Mouse (Mus musculus): Measurements from ENCODE around the gene Plcb1.
"Not testable (repeated sequence)": the region's sequence is repeated elsewhere in the genome, so short reads cannot be mapped to it uniquely, and the experiment has no call there.

The Plcb1 gene

DNA sequence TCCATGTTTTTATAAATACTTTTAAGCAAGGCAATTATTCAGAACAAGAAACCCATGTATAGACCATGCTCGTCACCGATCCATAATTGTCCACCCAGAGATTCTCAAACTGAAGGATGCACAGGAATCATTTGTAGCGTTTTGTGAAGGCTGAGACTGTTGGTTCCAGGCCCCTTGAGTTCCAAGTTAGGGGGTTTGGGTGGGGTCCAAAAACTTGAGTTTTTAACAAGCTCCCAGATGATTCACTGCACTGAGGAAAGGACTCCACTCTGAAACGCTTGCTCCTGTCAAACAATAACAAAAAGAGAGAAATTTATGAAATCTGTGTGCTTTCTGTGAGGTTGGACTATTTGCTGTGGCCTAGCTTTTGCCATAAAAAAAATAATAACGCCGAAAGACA is 186.5 kb downstream of the Plcb1 start:
- no peak for DNase-seq (ENCODE audit: low spot score)

DNA sequence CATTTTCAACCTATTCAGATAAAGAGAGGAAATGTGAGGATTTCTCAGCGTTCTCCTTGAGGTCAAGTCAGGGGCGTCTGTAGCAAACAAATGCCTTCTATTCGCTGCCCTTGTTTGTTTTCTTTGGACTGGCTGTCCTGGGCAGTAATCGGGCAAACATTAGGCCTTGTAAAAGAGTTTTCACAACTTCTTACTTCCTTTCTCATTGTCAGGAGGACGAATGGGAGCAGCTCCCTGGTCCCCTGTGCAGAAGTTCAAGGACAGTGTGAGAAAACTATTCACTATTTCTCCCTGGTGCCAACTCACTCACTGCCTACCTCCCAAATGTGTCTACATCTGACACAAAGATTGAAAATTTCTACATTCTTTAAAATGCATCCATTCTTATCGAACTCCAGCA is 188.8 kb downstream of the Plcb1 start:
- DNase-seq (ENCODE audit: low spot score), result no peak

DNA sequence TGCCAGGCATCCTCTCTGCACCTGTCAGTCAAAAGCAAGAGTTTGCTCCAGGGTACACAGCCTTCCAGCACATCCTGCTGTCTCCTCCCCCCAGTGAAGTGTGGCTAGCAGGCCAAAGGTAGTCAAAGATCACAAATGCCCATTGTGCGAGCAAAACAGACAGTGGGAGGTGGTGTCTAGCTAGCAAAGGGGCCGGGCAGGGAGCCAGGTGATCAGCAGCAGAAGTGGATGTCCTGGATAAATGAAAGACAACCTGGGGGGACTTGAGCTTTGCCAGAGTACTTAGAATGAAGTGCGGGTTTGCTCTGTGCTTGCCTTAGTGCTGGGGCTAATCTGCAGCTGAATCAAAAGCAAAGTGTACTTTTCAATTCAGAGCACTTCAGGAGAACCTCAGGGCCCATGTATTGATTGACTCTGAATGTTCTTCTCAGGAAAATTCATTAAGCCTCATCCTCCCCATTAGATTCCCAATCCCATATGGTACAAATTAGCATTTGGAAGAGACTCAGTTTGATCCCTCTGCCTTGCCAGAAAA is 191.0 kb downstream of the Plcb1 start:
- no peak for DNase-seq (ENCODE audit: low spot score)

DNA sequence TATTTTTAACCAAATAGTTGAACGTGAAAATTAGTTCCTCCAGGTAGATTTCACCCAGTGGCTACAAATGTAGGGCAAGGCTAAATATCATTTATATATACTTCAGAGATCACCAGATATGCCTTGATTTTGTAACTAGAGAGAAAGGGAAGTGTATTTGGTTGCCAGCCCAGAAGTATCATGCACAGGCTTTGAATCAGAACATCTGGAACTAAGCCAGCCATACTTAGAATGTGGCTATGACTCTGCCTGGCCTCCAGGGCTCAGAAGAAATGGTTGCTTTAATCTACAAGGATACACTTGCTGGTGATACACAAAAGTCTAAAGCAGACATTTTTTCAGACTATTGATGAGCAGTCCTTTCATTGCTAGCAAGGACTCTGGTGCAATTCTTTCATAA is 191.8 kb downstream of the Plcb1 start:
- peak; percentile 34 for DNase-seq (ENCODE audit: low spot score)

DNA sequence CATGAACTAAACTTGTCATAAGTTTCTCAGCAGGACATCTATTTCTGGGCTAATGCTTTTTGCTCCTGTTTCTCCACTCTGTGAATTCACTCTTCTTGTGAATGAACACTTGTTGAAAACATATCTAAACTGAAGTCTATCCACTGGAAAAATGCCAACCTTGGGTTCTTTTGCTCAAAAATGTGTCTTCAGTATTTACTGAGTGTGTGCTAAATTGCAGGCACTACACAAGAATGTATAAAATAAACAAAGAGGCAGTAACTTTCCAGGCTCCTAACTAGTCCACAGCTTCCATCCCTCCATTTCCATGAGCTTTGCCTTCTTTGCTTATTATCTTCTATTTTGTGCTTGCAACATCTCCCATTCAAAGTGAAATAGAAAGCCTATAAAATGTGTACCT is 195.5 kb downstream of the Plcb1 start:
- DNase-seq (ENCODE audit: low spot score), result peak; percentile 11

DNA sequence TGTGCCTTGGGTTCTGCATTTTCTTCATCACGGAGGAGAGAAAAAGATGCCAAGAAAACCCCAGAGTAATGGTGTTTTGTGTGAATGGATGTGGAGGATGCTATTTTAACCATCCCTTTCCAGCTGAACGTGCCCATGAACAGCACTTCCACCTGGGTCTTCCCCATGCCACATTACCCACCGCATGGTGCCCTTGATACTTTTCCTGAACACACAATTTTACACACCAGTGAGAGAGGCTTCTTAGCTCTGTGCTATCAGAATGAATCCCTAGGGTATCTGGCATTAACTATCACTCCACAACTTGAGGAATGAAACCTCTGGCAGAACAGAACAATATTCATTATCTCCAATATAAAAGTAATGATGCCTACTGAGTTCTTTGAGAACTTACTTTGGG is 199.0 kb downstream of the Plcb1 start:
- no peak for DNase-seq (ENCODE audit: low spot score)

DNA sequence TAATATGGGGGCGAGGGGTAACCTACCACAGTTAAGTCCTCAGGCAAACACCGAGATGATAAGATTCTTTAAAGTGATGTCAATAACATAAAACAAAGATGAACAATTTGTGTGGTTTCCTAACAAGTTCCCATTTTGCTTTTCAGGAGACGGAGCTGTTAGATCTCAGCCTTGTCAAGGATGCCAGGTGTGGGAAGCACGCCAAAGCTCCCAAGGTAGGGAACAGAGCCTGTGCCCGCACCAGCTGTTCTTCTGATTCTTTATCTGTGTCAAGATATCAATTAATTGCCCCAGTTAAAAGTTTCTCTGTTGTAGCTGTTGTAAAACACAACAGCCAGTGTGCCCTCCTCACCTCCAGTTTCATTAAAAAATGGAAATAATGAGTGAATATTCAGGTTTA is 202.1 kb downstream of the Plcb1 start:
- no peak for DNase-seq (ENCODE audit: low spot score)

DNA sequence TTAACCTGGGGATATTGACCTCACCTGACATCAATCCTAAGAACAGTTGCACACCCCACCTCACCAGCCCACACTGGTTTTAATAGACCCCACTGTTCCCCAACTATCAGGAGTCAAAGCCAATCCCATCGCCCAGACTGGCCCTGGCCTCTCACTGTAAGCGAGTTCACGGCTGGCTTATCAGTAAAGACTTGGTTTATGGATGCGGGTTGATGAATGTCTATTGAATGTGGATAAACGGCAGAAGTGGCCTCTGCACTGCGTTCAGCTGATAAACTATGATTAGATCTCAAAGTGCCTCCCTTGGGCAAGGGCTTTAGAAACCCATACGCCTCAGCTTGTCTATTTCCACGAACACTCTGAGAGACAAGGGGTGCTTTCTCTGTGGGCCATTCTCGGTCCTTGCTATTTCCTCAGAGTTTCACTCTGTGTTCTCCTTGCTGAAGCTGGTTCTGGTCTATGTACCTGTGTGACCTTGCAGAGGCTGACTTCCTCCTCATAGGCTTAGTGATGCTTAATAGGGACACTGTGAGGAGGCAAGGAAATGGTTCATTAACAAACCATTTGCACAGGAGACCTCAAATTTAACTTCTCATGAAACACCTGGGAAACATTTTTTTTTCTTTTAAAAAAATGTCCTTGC is 203.9 kb downstream of the Plcb1 start:
- DNase-seq (ENCODE audit: low spot score), result no peak

DNA sequence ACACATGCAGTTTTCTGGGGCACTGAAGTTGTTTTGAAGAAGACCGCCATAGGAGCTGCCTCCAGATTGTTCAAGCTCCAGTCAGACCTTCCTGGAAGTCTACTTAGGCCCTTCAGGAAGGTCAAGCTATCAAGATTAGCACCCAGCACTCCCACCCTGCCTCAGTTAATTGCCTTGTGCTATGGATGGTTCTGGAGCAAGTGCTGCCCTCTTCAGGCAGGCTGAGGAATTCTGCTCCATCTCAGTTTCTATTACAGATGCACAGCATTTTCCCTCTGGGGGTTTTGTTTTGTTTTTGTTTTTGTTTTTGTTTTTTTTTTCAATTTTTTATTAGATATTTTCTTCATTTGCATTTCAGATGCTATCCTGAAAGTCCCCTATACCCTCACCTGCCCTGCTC is 221.3 kb downstream of the Plcb1 start:
- DNase-seq (ENCODE audit: low spot score), result no peak

DNA sequence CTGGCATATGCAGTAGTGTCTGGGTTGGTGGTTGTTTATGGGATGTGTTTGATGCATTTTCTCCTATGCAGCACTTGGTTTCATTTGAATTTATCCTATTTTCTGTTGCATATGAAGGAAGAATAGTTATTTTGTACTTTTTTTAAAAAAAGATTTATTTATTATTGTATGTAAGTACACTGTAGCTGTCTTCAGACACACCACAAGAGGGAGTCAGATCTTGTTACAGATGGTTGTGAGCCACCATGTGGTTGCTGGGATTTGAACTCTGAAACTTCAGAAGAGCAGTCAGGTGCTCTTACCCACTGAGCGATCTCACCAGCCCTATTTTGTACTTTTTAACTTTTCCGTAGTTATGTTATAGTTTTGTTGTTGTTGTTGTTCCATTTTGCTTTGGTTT is 222.0 kb downstream of the Plcb1 start:
- DNase-seq (ENCODE audit: low spot score), result not testable (repeated sequence)

DNA sequence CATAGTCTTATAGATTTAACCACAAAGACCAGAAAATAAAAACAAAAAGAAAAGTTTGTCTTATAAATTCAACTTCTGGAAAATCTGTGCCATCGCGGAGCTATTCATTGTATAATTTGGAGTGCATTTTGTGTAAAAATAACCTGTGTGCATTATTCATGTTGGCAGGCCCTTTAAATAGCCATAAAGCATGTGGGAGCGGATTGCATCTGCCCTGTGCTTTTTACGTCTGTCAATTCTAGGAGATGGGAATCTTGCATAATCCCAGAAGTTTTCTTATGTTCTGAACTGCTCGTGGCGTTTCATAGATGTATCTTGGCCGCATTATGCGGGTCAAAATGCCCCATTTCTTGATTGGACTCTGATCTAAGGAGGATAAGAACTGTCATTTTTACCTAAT is 224.5 kb downstream of the Plcb1 start:
- DNase-seq (ENCODE audit: low spot score), result no peak

DNA sequence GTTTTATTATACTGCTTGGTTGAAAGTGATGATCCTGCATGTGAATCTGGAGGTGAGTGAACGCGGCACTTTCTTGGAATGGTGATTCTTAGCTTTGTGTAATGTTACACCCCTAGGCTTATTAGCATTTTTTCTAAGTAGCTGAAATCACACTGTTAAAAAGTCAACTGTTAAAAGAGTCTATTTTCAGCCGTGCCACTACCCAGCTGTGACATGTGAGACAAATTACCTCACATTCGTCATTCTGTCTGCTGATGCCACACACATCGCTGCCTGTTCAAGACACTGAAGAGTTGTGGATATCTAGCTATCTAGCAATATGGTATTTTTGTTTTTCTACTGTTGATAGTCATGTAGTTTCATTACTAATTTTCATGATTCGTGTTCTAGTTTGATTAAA is 229.6 kb downstream of the Plcb1 start:
- no peak for DNase-seq (ENCODE audit: low spot score)

DNA sequence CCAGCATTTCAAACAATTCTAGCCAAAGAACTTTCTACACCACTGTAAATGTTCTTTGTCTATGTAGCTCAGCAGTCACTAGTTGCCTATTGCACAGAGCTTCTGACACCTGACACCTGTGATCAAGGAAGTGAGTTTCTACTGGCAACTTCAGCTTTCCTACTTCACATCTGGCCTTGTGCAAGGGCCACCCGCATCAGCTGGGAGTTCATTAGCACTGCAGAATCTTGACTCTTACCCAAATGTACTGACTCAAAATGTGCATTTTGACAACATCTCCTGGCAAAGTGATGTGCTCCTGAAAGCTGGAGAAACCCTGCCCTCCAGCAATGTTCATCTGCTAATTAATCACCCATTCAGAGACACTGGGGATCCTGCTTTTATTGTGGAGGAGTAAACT is 232.4 kb downstream of the Plcb1 start:
- DNase-seq (ENCODE audit: low spot score), result no peak

DNA sequence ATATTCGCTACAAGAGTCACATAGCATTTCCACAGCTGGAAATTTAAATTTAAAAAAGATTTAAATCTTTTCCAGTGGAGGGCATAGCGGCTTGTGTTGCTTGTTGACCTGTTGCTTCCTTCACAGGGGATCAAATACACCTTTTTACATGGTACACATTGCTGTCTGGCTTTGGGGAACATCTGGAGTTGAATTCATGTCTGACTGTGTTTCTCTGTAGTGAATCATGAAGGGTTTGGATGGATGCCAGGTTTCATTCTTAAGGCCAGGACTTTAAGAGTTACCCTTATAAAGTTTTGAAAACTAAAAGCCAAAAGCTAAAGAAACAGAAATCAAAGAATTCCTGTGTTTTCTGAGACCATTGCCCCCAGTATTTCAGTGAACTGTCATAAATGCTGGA is 232.8 kb downstream of the Plcb1 start:
- no peak for DNase-seq (ENCODE audit: low spot score)

DNA sequence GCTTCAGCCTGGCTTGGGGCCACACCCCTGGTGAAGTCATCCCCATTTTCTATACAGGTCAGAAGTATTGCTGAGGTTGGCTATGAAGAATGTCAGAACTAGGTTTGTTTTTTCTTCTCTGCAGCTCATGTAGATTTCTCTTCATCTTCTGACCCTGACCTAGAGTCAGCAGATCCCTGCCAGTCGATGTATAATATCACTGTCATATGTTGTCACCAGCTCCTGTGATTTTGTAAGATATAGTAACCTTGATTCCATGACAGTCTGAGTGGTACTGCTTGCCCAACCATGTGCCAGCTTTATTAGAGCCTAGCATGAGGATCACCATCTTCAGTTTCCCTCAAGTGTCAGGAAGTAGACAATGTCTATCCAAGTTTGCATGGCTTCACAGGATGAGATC is 233.7 kb downstream of the Plcb1 start:
- no peak for DNase-seq (ENCODE audit: low spot score)

DNA sequence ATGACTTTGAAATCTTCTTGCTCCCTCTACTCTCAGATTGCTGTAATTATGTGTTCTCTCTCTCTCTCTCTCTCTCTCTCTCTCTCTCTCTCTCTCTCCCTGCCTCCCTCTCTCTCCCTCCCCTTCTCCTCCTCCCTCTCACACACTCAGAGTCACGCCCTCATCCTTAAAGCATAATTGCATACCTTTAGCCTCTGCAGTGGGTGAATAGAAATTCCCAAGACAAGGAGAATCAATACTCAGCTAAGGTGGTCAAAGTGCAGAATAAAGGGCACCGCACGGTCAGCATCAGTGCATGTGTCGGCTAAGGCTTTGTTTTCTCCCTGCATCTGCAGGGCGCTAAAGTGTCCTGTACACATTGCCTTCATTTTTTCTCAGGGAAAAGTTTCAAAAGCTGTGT is 243.4 kb downstream of the Plcb1 start:
- DNase-seq (ENCODE audit: low spot score), result no peak

DNA sequence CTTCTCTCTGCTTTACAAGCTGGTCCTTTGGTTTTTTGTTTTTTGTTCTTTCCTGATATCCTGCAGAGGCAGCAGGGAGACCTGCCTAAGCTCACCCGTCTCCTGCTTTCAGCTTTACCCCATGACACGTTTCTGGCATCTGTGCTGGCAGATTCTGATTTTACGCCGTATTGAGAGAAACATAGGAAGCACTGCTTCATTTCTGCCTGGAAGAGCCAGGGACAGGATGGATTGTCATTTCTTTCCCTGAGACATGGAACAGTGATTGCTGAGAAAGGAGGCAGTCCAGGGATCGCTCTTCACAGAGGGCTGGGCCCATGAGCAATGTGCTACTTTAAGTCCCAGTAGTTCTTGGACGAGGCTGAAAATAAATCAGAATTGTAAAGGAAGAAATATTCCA is 243.8 kb downstream of the Plcb1 start:
- DNase-seq (ENCODE audit: low spot score), result no peak

DNA sequence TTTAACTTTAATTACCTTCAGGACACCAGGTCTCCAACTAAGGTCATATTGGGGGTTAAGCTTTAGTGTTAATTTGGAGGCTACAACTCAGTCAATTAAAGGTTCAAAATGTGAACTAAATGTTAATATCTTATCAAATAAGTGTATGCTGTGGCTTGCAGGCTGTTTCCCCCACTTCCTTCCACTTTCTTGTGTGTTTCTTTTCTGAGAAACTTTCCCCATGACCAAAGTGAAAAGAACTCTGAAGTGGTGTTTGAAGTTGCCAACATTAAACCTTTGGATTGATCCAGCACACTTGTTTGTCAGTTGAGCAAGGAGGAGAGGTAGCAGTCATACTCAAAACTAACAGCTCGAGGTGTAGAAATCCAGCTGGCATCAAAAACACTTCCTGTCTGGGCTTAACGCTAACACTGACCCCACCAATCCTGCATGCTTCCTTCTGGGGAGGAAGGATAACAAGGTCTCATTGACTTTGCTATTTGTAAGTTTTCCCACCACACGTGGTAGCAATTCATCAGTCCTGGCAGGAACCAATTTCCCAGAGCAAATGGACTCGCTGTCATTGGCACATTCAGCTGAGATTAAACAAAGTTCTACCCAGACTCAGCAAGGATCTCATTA is 249.9 kb downstream of the Plcb1 start:
- DNase-seq (ENCODE audit: low spot score), result peak; percentile 22

DNA sequence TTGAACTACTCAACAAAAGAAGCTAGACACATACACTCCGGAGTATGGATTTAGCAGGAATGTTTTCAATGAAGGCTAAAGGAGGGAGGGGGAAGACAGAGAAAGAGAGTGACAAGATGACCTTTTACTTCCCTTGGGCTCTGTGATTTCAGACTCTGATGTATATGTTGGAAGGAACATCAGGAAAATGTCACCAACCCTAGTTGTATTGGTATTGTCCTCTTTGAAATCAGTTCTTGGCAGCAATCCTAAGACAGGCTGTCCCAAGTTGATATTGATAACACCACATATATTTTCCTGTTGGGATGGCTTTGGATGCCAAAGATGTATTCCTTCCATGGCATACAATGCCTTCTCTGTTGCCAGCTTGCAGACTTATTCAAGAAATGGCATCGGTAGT is 262.9 kb downstream of the Plcb1 start:
- no peak for DNase-seq (ENCODE audit: low spot score)

DNA sequence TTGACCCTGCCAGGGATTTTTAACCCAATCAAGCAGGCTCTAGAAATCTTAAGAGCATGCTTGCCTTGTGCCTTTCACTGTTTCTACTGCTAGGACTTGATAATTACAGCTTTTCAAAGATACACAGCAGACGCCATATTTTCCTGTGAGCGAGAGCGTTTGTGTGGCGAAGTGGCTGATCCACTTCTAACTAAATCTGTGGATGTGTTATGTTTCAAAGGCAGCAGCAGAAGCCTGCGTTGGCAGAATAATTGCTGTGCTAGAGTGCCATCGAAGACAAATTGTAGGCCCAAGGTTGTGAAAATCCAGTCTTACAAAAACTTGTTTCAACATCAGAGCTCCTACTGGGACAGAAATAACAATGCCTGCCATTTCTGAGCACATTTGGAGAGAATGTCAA is 263.4 kb downstream of the Plcb1 start:
- DNase-seq (ENCODE audit: low spot score), result no peak

DNA sequence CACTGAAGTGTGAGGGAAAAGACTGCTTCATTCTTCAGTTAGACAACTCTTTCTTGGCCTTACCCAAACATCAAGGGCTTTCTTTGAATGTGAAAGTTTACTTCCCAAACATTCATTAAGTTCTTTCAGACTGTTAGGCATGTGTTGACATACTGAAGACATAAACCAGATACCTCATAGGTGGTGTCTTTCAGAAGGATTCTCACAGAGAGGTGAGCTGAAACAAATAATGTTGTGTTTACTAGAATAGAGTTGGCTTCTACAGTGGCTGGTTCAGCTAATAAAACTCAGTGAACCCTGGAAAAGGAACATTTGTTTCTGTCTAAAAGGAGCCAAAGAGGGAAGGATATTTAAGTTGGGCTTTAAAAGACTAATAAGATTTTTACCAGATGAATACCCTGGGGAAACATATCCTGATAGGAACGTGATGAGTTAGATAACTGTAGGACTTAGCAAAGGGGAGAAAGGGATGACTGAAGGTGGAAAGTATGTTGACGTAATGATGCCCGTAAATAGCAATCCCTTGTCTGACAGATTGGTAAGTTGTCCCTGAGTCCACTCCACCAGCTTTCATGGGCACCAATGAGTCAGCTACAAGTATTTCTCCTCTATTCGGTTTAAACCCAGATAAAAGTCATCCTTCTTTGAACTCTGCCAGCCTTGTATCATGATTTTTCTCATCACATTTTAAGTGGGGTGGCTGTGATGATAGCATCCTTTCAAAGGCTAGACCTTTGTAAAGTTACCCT is 265.8 kb downstream of the Plcb1 start:
- DNase-seq (ENCODE audit: low spot score), result no peak

DNA sequence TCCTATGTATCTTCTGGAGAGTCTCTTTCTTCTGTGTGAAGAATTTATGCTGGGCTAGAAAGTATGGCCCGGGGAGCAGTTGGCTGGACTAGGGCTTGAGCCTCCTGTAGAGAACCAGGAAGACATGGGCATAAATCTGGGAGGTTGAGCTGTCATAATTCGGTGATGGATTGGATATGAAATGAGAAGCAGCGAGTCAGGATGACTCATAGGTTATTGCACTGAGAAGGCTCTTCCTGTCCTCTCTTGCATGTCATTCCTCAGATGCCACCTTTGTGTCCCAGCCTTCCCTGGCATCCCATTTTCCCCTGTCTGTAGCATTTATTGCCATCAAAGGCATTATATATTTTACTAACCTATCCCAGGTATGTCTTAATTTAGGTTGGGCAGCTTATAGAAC is 267.5 kb downstream of the Plcb1 start:
- DNase-seq (ENCODE audit: low spot score), result no peak

DNA sequence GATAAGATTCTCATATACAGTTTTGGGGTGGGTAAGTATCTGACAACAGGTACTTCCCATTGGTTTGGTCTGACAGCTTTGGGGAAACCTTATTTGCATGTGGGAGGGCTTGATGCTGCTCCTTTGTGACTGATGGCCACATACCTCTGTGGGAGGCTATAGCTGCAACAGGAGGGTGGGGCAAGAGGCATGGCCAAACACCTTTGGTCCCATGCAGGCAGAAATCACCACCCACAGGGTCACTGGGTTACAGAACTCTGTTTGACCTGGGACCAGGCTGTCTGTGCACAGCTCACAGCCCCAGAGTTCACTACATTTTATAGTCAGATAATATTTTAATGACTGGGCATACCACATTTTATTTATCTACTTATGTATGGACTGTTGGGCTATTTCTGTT is 281.6 kb downstream of the Plcb1 start:
- DNase-seq (ENCODE audit: low spot score), result no peak
